Comparison of ENCODE assay signal across 26 mouse cellular contexts in the genomic region with DNA sequence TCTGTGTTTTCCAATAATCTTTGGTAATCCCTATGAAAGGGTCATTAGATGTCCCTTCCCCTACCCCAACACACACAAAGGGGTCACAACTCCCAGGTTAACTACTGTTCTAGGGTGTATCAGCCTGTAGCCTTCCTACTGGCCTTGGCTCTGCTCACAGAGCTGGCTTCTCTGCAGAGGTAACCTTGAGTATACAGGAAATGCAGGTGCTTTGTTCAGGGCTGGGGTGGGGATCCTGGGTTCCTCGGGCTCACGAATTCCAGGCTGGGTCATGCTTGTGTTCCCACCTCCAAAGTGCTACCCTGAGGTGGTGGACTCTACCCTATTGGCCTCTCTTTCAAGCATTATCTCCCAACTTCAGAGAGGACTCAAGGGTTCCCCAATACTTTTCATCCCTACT. TPM values are rescaled to one million over a fixed set of nuclear protein-coding genes. Genes with fewer than 3 reads are reported as not detected.
A peak's percentile ranks its signal among the peaks of the same experiment; 100 is the strongest.
DNase-seq lines count a peak whose midpoint lies in the region; ATAC-seq and TF ChIP-seq lines count a peak whose summit lies in the region.
"Had no signal": no experiment of that assay in that cellular context is flagged by ENCODE, and none has a peak within 500 bp of the region (broad histone marks: within the 10 kb centered on the region; RNA-seq: fewer than 3 reads in every experiment).

No protein-coding gene starts in this region.

- DNase-seq in ES-CJ7 (ENCODE audit: low read depth, low spot score) (peak; percentile 15), R1 (ENCODE audit: low read depth, low spot score) (peak; percentile 68), ZHBTc4 (ENCODE audit: low read depth, low spot score) (peak; percentile 71)
- no peak for DNase-seq in layer of hippocampus, adult 11-12 months (ENCODE audit: low spot score)
- DNase-seq in frontal cortex, adult 2 months (ENCODE audit: extremely low spot score in 1 of 2, low spot score in 1 of 2) = no peak
- DNase-seq: adrenal gland, adult 2 months; adrenal gland, adult 8-10 months; adrenal gland, postnatal 10 days; adrenal gland, postnatal 14 days; adrenal gland, postnatal 25 days; adrenal gland, postnatal 36 days; B cell, adult 2 months; cerebellum, adult 11 months; cerebellum, adult 11-12 months; cerebellum, adult 18-20 months; cerebellum, adult 2 months; cerebellum, adult 8-10 months had no signal

- WGBS in forebrain, embryonic 12.5 days = 92% methylated on average over 2 of the region's 2 CpGs

- H3K4me1 ChIP-seq in forebrain, embryonic 12.5 days = peaks cover 9% of the 10 kb centered on the region

- H3ac ChIP-seq in myocyte (ENCODE audit: control insufficient read depth, insufficient read length) = no peak overlapping the region

- no peaks in the 10 kb centered on the region for H3K9me3 ChIP-seq in forebrain, embryonic 12.5 days
- H3K9me3 ChIP-seq: G1E had no signal

- no peak for TF ChIP-seq POLR2A in myocyte (IDR thresholded peaks at IDR 0.05; ENCODE audit: insufficient read length, low read depth)

- H3K79me2 ChIP-seq in myocyte (ENCODE audit: control insufficient read depth, insufficient read depth) = no peaks in the 10 kb centered on the region

- H3K4me3 ChIP-seq in myocyte = no peak overlapping the region
- H3K4me3 ChIP-seq in forebrain, embryonic 12.5 days (replicated peaks) = no peak overlapping the region

- H3K9ac ChIP-seq in forebrain, embryonic 12.5 days = no peak overlapping the region

- H3K4me2 ChIP-seq in myocyte (ENCODE audit: low read depth) = no peak overlapping the region
- no peak overlapping the region for H3K4me2 ChIP-seq in forebrain, embryonic 12.5 days

- no peak for ATAC-seq in inflammation-experienced regulatory T-cells, adult 6 months
- no peak for ATAC-seq in forebrain, embryonic 12.5 days (ENCODE audit: low FRiP score)
- ATAC-seq: activated CD4-positive, CD25-positive, alpha-beta regulatory T cell, adult 4 months; CD4-positive, CD25-positive, alpha-beta regulatory T cell, adult 4 months; Patski had no signal

- peaks cover 6% of the 10 kb centered on the region for H3K36me3 ChIP-seq in myocyte (ENCODE audit: control insufficient read depth, insufficient read depth)
- peaks cover 26% of the 10 kb centered on the region for H3K36me3 ChIP-seq in forebrain, embryonic 12.5 days (replicated peaks)

- H3K27me3 ChIP-seq in myocyte (ENCODE audit: control insufficient read depth, insufficient read depth, insufficient read length) = no peaks in the 10 kb centered on the region
- H3K27me3 ChIP-seq in forebrain, embryonic 12.5 days = no peaks in the 10 kb centered on the region
- H3K27me3 ChIP-seq: CH12.LX, Patski had no signal

- no peak overlapping the region for H3K27ac ChIP-seq in forebrain, embryonic 12.5 days

TF ChIP-seq in myocyte, 11 proteins besides CTCF, POLR2A, EP300 and RAD21:
- TF ChIP-seq POLR2AphosphoS2 (IDR thresholded peaks at IDR 0.05; ENCODE audit: insufficient read length, low read depth) (peak; percentile 54), MYOG (IDR thresholded peaks at IDR 0.05; ENCODE audit: control insufficient read depth in 1 of 3, insufficient read depth in 1 of 3, insufficient read length in 2 of 3, low read depth in 2 of 3) (no peak)

RNA-seq across cellular contexts. Expression of gene Col20a1, which starts 0.7 kb away (rescaled TPM):
- 0.24 TPM for polyA plus RNA-seq in myocyte (2012; fragmentation: generic; extraction: Trizol)
- polyA plus RNA-seq in inflammation-experienced regulatory T-cells, adult 6 months (2017; shearing (Covaris generic)) = under 1 TPM in 2 of 3 experiments, not detected in 1; 0.78 to 0.93 TPM
- polyA plus RNA-seq in forebrain, embryonic 12.5 days (2016; fragmentation: Nextera tagmentation; extraction: Ambion mirVana) = 0.45 and 0.51 TPM in 2 replicates
- 4.1 TPM in 2 replicates for polyA plus RNA-seq in frontal cortex, adult 2 months (2012; rRNA removed)

RNA-seq across cellular contexts. Expression of gene Arfgap1, which starts 18.6 kb away (rescaled TPM):
- polyA plus RNA-seq in myocyte (2012; fragmentation: generic; extraction: Trizol) = 55.4 TPM
- polyA plus RNA-seq in inflammation-experienced regulatory T-cells, adult 6 months (2017; shearing (Covaris generic)) = 10 to 100 TPM; 51.9 to 68.0 (median 52.9) TPM
- polyA plus RNA-seq in forebrain, embryonic 12.5 days (2016; fragmentation: Nextera tagmentation; extraction: Ambion mirVana) = 85.2 and 87.7 TPM in 2 replicates
- polyA plus RNA-seq in frontal cortex, adult 2 months (2012; rRNA removed) = 127 and 143 TPM in 2 replicates

RNA-seq across cellular contexts. Expression of gene Nkain4, which starts 31.1 kb away (rescaled TPM):
- polyA plus RNA-seq in myocyte (2012; fragmentation: generic; extraction: Trizol) = not detected
- not detected for polyA plus RNA-seq in inflammation-experienced regulatory T-cells, adult 6 months (2017; shearing (Covaris generic))
- polyA plus RNA-seq in forebrain, embryonic 12.5 days (2016; fragmentation: Nextera tagmentation; extraction: Ambion mirVana) = 39.4 and 43.5 TPM in 2 replicates
- polyA plus RNA-seq in frontal cortex, adult 2 months (2012; rRNA removed) = 74.4 and 84.5 TPM in 2 replicates
- polyA plus RNA-seq: activated CD4-positive, CD25-positive, alpha-beta regulatory T cell, adult 4 months; C2C12; CD4-positive, CD25-positive, alpha-beta regulatory T cell, adult 4 months; G1E had no signal

RNA-seq across cellular contexts. Expression of gene Birc7, which starts 56.8 kb away (rescaled TPM):
- polyA plus RNA-seq in myocyte (2012; fragmentation: generic; extraction: Trizol) = not detected
- not detected for polyA plus RNA-seq in inflammation-experienced regulatory T-cells, adult 6 months (2017; shearing (Covaris generic))
- polyA plus RNA-seq in forebrain, embryonic 12.5 days (2016; fragmentation: Nextera tagmentation; extraction: Ambion mirVana) = 0.11 and 0.41 TPM in 2 replicates
- polyA plus RNA-seq in frontal cortex, adult 2 months (2012; rRNA removed) = 0.08 and 0.42 TPM in 2 replicates
- polyA plus RNA-seq: activated CD4-positive, CD25-positive, alpha-beta regulatory T cell, adult 4 months; adrenal gland, adult 2 months; C2C12; CD4-positive, CD25-positive, alpha-beta regulatory T cell, adult 4 months; G1E; Patski had no signal

RNA-seq across cellular contexts. Expression of gene Chrna4, which starts 57.7 kb away (rescaled TPM):
- not detected for polyA plus RNA-seq in myocyte (2012; fragmentation: generic; extraction: Trizol)
- not detected for polyA plus RNA-seq in inflammation-experienced regulatory T-cells, adult 6 months (2017; shearing (Covaris generic))
- polyA plus RNA-seq in forebrain, embryonic 12.5 days (2016; fragmentation: Nextera tagmentation; extraction: Ambion mirVana) = 20.2 and 20.8 TPM in 2 replicates
- polyA plus RNA-seq in frontal cortex, adult 2 months (2012; rRNA removed) = 12.3 and 13.7 TPM in 2 replicates
- polyA plus RNA-seq: activated CD4-positive, CD25-positive, alpha-beta regulatory T cell, adult 4 months; C2C12; CD4-positive, CD25-positive, alpha-beta regulatory T cell, adult 4 months; G1E had no signal

Comparison
In these comparisons a context has a peak if more than half of its experiments do, and no peak if none do; other contexts are left out.
1. DNase-seq: peak in ES-CJ7 (single experiment), R1 (single experiment) and ZHBTc4 (single experiment); none in layer of hippocampus, adult 11-12 months (single experiment) and frontal cortex, adult 2 months (0 of 2).
2. RNA of gene Nkain4, which starts 31.1 kb away (polyA plus RNA-seq): 74.4 to 84.5 TPM in frontal cortex, adult 2 months and 39.4 to 43.5 TPM in forebrain, embryonic 12.5 days; not detected in myocyte (single experiment) and not detected in inflammation-experienced regulatory T-cells, adult 6 months; every median in the first group is over 10 times any median in the second.